Comparison of ENCODE assay signal across 14 mouse cellular contexts in the genomic region with DNA sequence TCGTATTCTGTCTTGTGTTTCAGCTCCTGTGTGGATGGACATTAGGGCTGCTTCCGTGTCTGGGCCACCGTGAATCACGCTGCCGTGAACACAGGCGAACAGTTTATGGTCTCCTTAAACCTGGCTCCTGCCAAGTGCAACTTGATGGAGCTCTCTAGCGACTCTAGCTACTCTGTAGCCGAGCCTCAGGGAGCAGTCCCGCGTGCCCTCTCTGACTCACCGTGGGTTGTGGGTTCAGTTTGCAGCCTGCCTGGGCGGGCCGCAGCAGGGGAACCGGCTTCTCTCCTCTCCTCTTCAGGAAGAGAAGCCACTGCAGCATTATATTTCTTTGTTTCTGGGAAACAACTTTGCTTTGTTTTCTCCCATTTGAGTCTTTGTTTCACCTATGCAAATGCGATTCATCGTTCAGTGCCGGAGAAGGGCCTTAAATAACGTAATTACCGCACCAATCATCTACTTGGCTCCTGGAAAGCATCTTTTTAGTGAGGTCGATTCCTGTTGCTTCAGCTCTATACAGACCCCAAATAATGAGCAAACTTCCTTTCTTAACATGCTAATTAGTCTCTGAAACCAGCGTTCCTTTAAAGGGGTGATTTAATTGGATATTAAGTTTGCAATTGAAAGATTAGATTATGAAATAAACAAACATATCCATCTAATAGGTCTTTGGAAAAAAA.
DNase-seq lines count a peak whose midpoint lies in the region; ATAC-seq and TF ChIP-seq lines count a peak whose summit lies in the region.
"Had no signal": no experiment of that assay in that cellular context is flagged by ENCODE, and none has a peak within 500 bp of the region (broad histone marks: within the 10 kb centered on the region; RNA-seq: fewer than 3 reads in every experiment).

No protein-coding gene starts in this region.

- no peaks in the 10 kb centered on the region for H3K9me3 ChIP-seq in kidney, embryonic 14.5 days (ENCODE audit: control insufficient read depth, low read length)
- H3K9me3 ChIP-seq in forebrain, postnatal 0 days (ENCODE audit: low read length): no peaks in the 10 kb centered on the region

- TF ChIP-seq CTCF in forebrain, postnatal 0 days (IDR thresholded peaks at IDR 0.05; ENCODE audit: low read depth): no peak

- no peak overlapping the region for H3K9ac ChIP-seq in kidney, embryonic 14.5 days (ENCODE audit: low read depth, low read length)
- no peak overlapping the region for H3K9ac ChIP-seq in forebrain, postnatal 0 days
- H3K9ac ChIP-seq: liver, embryonic 14.5 days had no signal

- no peak overlapping the region for H3K4me2 ChIP-seq in kidney, embryonic 14.5 days (replicated peaks; ENCODE audit: low read depth, low read length)
- H3K4me2 ChIP-seq in forebrain, postnatal 0 days (ENCODE audit: low read depth): peak overlapping the region; percentile 28
- H3K4me2 ChIP-seq: heart, embryonic 11.5 days had no signal

- H3K36me3 ChIP-seq in kidney, embryonic 14.5 days (ENCODE audit: control insufficient read depth, insufficient read depth, low read length): no peaks in the 10 kb centered on the region
- no peaks in the 10 kb centered on the region for H3K36me3 ChIP-seq in forebrain, postnatal 0 days (ENCODE audit: insufficient read depth)

- no peaks in the 10 kb centered on the region for H3K4me1 ChIP-seq in kidney, embryonic 14.5 days (ENCODE audit: control insufficient read depth, insufficient read depth, low read length)
- no peaks in the 10 kb centered on the region for H3K4me1 ChIP-seq in forebrain, postnatal 0 days (ENCODE audit: insufficient read depth)
- H3K4me1 ChIP-seq: megakaryocyte, embryonic 14.5 days had no signal

- no peak overlapping the region for H3K4me3 ChIP-seq in kidney, embryonic 14.5 days (ENCODE audit: low read length)
- no peak overlapping the region for H3K4me3 ChIP-seq in forebrain, postnatal 0 days (ENCODE audit: low read depth, low read length)
- H3K4me3 ChIP-seq: megakaryocyte, embryonic 14.5 days had no signal

- H3K27ac ChIP-seq in kidney, embryonic 14.5 days (ENCODE audit: low read depth, low read length): no peak overlapping the region
- no peak overlapping the region for H3K27ac ChIP-seq in forebrain, postnatal 0 days (ENCODE audit: low read depth, low read length)
- H3K27ac ChIP-seq: liver, embryonic 14.5 days had no signal

- ATAC-seq in kidney, embryonic 14.5 days (ENCODE audit: low FRiP score, low TSS enrichment): no peak
- peak; percentile 38; the same call in 1 of the 2 replicates for ATAC-seq in forebrain, postnatal 0 days
- no peak for ATAC-seq in megakaryocyte-erythroid progenitor cell, adult 5-6 weeks (replicated peaks; ENCODE audit: low FRiP score, low TSS enrichment, poor library complexity, severe bottlenecking)

- 51% methylated on average over 21 of the region's 21 CpGs for WGBS in kidney, embryonic 14.5 days
- 22% methylated on average over 21 of the region's 21 CpGs for WGBS in forebrain, postnatal 0 days

- no peaks in the 10 kb centered on the region for H3K27me3 ChIP-seq in kidney, embryonic 14.5 days (ENCODE audit: control insufficient read depth, insufficient read depth, low read length)
- H3K27me3 ChIP-seq in forebrain, postnatal 0 days (ENCODE audit: insufficient read depth, low read length): no peaks in the 10 kb centered on the region

- peak; percentile 4 for DNase-seq in kidney, adult 18-20 months
- peak; percentile 15 for DNase-seq in 3134 (ENCODE audit: extremely low read depth, insufficient read length, low spot score)
- DNase-seq in R1 (ENCODE audit: low read depth, low spot score): peak; percentile 10
- DNase-seq in forebrain, postnatal 0 days: peak; percentile 11
- no peak for DNase-seq in adrenal gland, adult (ENCODE audit: inconsistent age in 2 of 2, low spot score in 1 of 2)
- DNase-seq: cerebellum, postnatal 10 days; gastrocnemius, postnatal 10 days; heart, postnatal 36 days; lung, postnatal 10 days had no signal

Comparison
In these comparisons a context has a peak if more than half of its experiments do, and no peak if none do; other contexts are left out.
1. DNase-seq: peak in kidney, adult 18-20 months (single experiment), 3134 (single experiment), R1 (single experiment) and forebrain, postnatal 0 days (single experiment); none in adrenal gland, adult (0 of 2).